Mouse (Mus musculus): ENCODE measurements at regions not wholly inside any gene's neighbourhood (a gene's known extent, or its start where the extent isn't known, plus 50 kb on each side); places are given as distances from the start of the nearest gene placed in this dataset.

GRCm38 (mm10) chr5:64630582-64630981 lies 172.6 kb upstream of the Klf3 start:
- Histone ChIP-seq H3K27me3 (no peaks in the 10 kb centered on the region), H3K4me1 (replicated peaks) (peaks cover 12% of the 10 kb centered on the region), H3K27ac (no peak overlapping the region), H3K4me3 (replicated peaks) (no peak overlapping the region), H3K36me3 (no peaks in the 10 kb centered on the region), H3K4me2 (no peak overlapping the region), H3K9me3 (no peaks in the 10 kb centered on the region), H3K9ac (replicated peaks) (no peak overlapping the region)
- ATAC-seq (ENCODE audit: insufficient number of reproducible peaks, insufficient read depth, low FRiP score, low TSS enrichment, low read depth): no peak
- WGBS: 93% methylated on average over 2 of the region's 2 CpGs

DNA sequence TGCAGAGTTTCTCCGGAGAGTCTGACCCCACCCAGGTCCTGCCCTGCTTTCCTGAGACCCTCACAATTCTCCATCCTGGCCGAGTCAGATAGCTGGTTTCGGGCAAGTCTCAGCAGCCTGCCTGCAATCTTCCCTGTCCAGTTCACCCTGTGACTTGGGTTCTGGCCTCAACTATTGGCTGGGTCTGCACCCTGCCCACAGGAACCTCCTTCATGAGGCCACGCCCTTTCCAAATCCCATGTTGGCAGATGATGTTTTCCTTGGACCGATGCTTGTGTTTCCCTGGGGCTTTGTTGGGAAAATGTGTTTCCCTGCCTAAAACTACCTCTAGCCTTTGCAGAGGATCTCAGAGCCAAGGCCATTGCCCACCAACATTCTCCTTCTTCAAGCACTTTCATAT lies 171.0 kb upstream of the Klf3 start:
- WGBS: 88% methylated on average over 5 of the region's 5 CpGs
- no peaks in the 10 kb centered on the region for H3K4me1 ChIP-seq (replicated peaks)
- no peaks in the 10 kb centered on the region for H3K36me3 ChIP-seq
- no peak overlapping the region for H3K27ac ChIP-seq
- no peak overlapping the region for H3K4me2 ChIP-seq
- H3K9ac ChIP-seq (replicated peaks): no peak overlapping the region
- H3K4me3 ChIP-seq (replicated peaks): no peak overlapping the region
- no peaks in the 10 kb centered on the region for H3K9me3 ChIP-seq
- H3K27me3 ChIP-seq: no peaks in the 10 kb centered on the region
- ATAC-seq (ENCODE audit: insufficient number of reproducible peaks, insufficient read depth, low FRiP score, low TSS enrichment, low read depth): no peak

DNA sequence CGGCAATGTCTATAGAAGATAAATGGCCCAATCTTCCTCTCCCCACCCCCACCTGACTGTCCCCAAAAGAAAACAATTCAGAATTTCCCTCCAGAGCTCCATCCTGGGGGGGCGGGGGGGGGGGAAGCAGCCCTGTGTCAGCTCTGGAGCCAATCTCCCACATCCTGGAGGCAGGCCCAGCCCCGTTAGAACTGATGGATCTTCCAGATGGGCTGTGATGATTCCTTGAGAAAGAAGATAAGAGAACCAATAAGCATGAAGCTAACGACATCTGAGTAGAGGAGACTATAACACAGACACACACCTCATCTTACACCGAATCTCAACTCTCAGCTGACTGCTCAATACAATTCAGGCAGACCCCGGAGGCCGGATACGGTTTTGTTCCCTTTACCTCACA lies 169.2 kb upstream of the Klf3 start:
- ATAC-seq (ENCODE audit: insufficient number of reproducible peaks, insufficient read depth, low FRiP score, low TSS enrichment, low read depth): no peak
- H3K4me1 ChIP-seq (replicated peaks): no peaks in the 10 kb centered on the region
- no peak overlapping the region for H3K4me3 ChIP-seq (replicated peaks)
- H3K36me3 ChIP-seq: no peaks in the 10 kb centered on the region
- no peak overlapping the region for H3K9ac ChIP-seq (replicated peaks)
- H3K4me2 ChIP-seq: no peak overlapping the region
- H3K27me3 ChIP-seq: no peaks in the 10 kb centered on the region
- WGBS: 67% methylated on average over 8 of the region's 8 CpGs
- no peaks in the 10 kb centered on the region for H3K9me3 ChIP-seq
- no peak overlapping the region for H3K27ac ChIP-seq

DNA sequence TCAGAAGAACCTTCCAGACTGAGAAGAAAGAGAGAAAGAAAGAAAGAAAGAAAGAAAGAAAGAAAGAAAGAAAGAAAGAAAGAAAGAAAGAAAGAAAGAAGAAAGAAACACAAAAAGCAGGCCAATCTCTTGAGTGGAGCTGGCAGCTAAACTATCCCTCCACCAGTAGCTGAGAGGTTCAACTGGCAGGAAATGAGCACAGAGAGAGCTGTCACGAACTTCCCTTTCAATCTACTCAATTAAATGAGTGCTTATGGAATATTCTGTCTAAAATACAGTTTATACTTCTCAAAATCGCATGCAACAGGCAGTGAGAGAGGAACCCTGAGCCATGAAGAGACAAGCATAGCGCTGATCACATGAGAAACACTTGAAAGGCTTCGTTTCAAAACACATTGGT lies 168.5 kb upstream of the Klf3 start:
- Histone ChIP-seq H3K27ac (no peak overlapping the region), H3K4me1 (replicated peaks) (no peaks in the 10 kb centered on the region), H3K4me3 (replicated peaks) (no peak overlapping the region), H3K36me3 (no peaks in the 10 kb centered on the region), H3K4me2 (no peak overlapping the region), H3K27me3 (no peaks in the 10 kb centered on the region), H3K9me3 (no peaks in the 10 kb centered on the region), H3K9ac (replicated peaks) (no peak overlapping the region)
- ATAC-seq (ENCODE audit: insufficient number of reproducible peaks, insufficient read depth, low FRiP score, low TSS enrichment, low read depth): no peak
- WGBS: 82% methylated on average over 4 of the region's 4 CpGs

DNA sequence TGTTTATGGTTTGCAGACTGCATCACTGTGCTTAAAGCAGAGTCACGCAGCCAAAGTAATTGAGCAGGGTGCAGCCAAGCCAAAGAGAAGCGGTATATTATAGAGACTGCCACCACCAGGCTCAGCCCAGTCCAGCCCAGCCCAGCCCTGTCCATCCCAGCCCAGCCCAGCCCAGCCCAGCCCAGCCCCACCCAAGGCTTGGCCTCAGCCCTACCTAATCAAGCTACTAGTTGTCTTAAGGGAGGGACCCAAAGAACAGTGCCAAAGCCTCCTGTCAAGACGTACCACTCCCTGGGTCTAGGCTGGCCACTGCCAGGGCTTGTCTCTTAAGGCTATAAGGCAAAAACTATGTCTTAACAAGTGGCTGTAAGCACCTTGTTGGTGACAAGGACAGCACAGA lies 166.9 kb upstream of the Klf3 start:
- no peak for ATAC-seq (ENCODE audit: insufficient number of reproducible peaks, insufficient read depth, low FRiP score, low TSS enrichment, low read depth)
- Histone ChIP-seq H3K27me3 (no peaks in the 10 kb centered on the region), H3K27ac (no peak overlapping the region), H3K36me3 (no peaks in the 10 kb centered on the region), H3K9me3 (no peaks in the 10 kb centered on the region), H3K4me2 (no peak overlapping the region), H3K4me1 (replicated peaks) (no peaks in the 10 kb centered on the region), H3K4me3 (replicated peaks) (no peak overlapping the region), H3K9ac (replicated peaks) (no peak overlapping the region)
- WGBS: 93% methylated on average over 3 of the region's 3 CpGs

GRCm38 (mm10) chr5:64643584-64643983 lies 159.6 kb upstream of the Klf3 start:
- 94% methylated on average over 1 of the region's 1 CpGs for WGBS
- no peak overlapping the region for H3K4me3 ChIP-seq (replicated peaks)
- H3K27ac ChIP-seq: no peak overlapping the region
- H3K4me1 ChIP-seq (replicated peaks): peaks cover 16% of the 10 kb centered on the region
- H3K27me3 ChIP-seq: no peaks in the 10 kb centered on the region
- peaks cover 6% of the 10 kb centered on the region; the same call in 1 of the 2 replicates for H3K9me3 ChIP-seq
- H3K4me2 ChIP-seq: no peak overlapping the region
- no peak for ATAC-seq (ENCODE audit: insufficient number of reproducible peaks, insufficient read depth, low FRiP score, low TSS enrichment, low read depth)
- H3K9ac ChIP-seq (replicated peaks): no peak overlapping the region
- no peaks in the 10 kb centered on the region for H3K36me3 ChIP-seq

DNA sequence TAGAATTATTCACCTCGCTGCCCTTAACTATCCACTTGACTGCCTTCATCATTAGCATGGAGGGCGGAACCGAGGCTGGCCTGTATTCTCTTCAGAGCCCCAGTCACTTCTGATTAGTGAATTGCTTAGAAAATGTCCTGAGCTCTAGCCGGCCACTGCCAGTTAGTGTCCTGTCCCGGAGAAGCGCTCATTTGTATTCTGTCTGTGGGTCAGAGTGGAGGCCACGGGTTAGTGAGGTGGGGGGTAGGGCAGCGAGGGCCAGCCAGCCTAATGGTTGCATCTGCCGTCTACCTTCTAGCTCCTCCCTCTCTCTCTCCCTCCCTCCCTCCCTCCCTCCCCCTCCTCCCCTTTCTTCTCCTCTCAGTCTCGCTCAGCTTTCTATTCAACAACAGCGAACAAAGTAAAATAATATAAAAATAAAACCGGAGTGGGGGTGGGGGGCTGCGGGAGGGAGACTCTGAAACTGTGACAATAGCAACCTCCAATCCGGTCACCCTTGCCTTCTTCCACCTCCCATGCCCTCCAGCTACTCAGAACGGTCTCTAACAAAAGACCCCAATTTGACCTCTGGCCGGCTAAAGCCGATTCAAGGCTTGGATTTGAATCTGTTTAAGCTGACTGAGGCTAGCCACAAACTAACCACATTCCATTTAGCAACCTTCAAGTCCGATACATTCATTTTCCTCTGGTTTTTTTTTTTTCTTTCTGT lies 155.6 kb upstream of the Klf3 start:
- peak overlapping the region; percentile 29 for H3K4me3 ChIP-seq (replicated peaks)
- WGBS: 4% methylated on average over 18 of the region's 18 CpGs
- H3K9ac ChIP-seq (replicated peaks): peak overlapping the region; percentile 37; the same call in 1 of the 2 replicates
- H3K9me3 ChIP-seq: peaks cover 6% of the 10 kb centered on the region; the same call in 1 of the 2 replicates
- H3K36me3 ChIP-seq: no peaks in the 10 kb centered on the region
- H3K27me3 ChIP-seq: no peaks in the 10 kb centered on the region
- peak overlapping the region; percentile 74 for H3K27ac ChIP-seq
- peaks cover 26% of the 10 kb centered on the region for H3K4me1 ChIP-seq (replicated peaks)
- H3K4me2 ChIP-seq: peak overlapping the region; percentile 55
- peak; percentile 50; the same call in 1 of the 2 replicates for ATAC-seq (ENCODE audit: insufficient number of reproducible peaks, insufficient read depth, low FRiP score, low TSS enrichment, low read depth)

DNA sequence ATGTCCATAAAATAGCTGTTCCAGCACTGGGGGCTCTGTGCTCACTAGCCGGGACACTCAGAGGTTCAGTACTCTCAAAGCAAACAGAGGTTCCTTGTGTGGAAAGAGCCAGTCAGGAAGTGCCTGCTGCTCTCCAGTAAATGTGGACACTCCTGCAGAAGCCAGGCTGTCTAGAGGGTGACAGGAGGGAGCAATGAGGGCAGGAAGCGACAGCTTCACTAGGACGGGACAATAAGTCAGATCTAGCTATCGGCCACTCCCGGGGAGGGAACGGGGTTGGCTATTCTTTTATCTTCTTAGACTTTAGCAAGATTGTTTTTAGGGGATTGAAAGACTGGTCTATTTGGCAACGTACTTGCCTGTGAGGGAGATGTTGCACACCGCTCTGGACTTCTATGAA lies 154.7 kb upstream of the Klf3 start:
- peaks cover 6% of the 10 kb centered on the region; the same call in 1 of the 2 replicates for H3K9me3 ChIP-seq
- peaks cover 26% of the 10 kb centered on the region for H3K4me1 ChIP-seq (replicated peaks)
- 23% methylated on average over 8 of the region's 8 CpGs for WGBS
- H3K4me3 ChIP-seq (replicated peaks): no peak overlapping the region
- H3K27me3 ChIP-seq: no peaks in the 10 kb centered on the region
- peak overlapping the region; percentile 27; the same call in 1 of the 2 replicates for H3K4me2 ChIP-seq
- no peak overlapping the region; the same call in 1 of the 2 replicates for H3K9ac ChIP-seq (replicated peaks)
- ATAC-seq (ENCODE audit: insufficient number of reproducible peaks, insufficient read depth, low FRiP score, low TSS enrichment, low read depth): peak; percentile 75; the same call in 1 of the 2 replicates
- H3K27ac ChIP-seq: peak overlapping the region; percentile 87
- H3K36me3 ChIP-seq: no peaks in the 10 kb centered on the region

DNA sequence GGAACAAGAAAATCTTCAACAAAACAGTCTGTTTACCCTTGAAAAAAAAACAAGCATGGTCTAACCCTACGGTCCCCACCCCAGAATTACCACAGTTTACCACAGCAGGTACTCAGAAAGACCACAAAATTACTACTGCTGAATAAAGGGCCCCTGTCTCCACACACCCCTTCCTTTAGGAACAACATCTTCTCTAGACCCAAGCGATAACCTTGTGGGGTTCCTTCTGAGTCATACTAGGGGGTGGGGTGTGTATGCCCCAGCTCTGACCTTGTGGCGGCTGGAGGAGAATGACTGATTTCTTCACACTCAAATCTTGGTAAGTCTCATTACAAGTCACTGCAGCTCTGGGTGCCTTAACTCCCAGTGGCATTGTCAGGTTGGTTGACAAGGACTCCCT lies 151.8 kb upstream of the Klf3 start:
- H3K9ac ChIP-seq (replicated peaks): no peak overlapping the region
- no peak overlapping the region for H3K4me3 ChIP-seq (replicated peaks)
- peaks cover 30% of the 10 kb centered on the region for H3K4me1 ChIP-seq (replicated peaks)
- H3K9me3 ChIP-seq: no peaks in the 10 kb centered on the region
- no peaks in the 10 kb centered on the region for H3K36me3 ChIP-seq
- no peaks in the 10 kb centered on the region for H3K27me3 ChIP-seq
- ATAC-seq (ENCODE audit: insufficient number of reproducible peaks, insufficient read depth, low FRiP score, low TSS enrichment, low read depth): no peak
- 76% methylated on average over 3 of the region's 3 CpGs for WGBS
- H3K27ac ChIP-seq: no peak overlapping the region
- H3K4me2 ChIP-seq: no peak overlapping the region

- no peak for ATAC-seq (ENCODE audit: insufficient number of reproducible peaks, insufficient read depth, low FRiP score, low TSS enrichment, low read depth)
- peaks cover 12% of the 10 kb centered on the region for H3K4me1 ChIP-seq (replicated peaks)
- no peak overlapping the region for H3K4me2 ChIP-seq
- H3K27me3 ChIP-seq: no peaks in the 10 kb centered on the region
- no peak overlapping the region for H3K4me3 ChIP-seq (replicated peaks)
- no peaks in the 10 kb centered on the region for H3K36me3 ChIP-seq
- WGBS: 91% methylated on average over 5 of the region's 5 CpGs
- H3K9me3 ChIP-seq: no peaks in the 10 kb centered on the region
- no peak overlapping the region for H3K27ac ChIP-seq
- H3K9ac ChIP-seq (replicated peaks): no peak overlapping the region
Measured at GRCm38 (mm10) chr5:64653764-64654163, 149.4 kb upstream of the Klf3 start.

- Histone ChIP-seq H3K4me1 (replicated peaks) (0 out of 2 replicates have a peak, but pooled peaks cover 4% of the 10 kb centered on the region), H3K36me3 (no peaks in the 10 kb centered on the region), H3K4me3 (replicated peaks) (no peak overlapping the region), H3K4me2 (no peak overlapping the region), H3K27ac (no peak overlapping the region), H3K9ac (replicated peaks) (no peak overlapping the region), H3K9me3 (no peaks in the 10 kb centered on the region), H3K27me3 (no peaks in the 10 kb centered on the region)
- 59% methylated on average over 5 of the region's 5 CpGs for WGBS
- no peak for ATAC-seq (ENCODE audit: insufficient number of reproducible peaks, insufficient read depth, low FRiP score, low TSS enrichment, low read depth)
Measured at GRCm38 (mm10) chr5:64655286-64655685, 147.9 kb upstream of the Klf3 start.

DNA sequence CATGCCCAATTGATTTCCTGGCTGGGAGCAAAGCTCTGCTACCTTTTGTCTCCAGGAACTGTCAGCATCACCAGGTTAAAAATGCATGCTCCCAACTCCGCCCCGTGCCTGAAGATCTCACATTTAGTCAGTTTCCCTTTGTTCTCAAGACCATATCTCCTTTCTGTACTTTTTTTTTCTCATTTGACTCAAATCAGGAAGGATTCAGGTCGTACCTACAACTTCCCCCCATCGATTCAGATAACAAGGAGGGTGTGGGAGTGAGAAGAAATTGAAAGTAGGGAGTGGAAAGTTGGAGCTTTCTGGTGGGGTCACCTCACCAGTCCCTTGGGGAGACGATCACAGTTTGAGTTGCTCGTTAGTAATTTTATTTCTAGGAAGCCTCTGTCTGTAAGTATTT lies 141.2 kb upstream of the Klf3 start:
- Histone ChIP-seq H3K9ac (replicated peaks) (no peak overlapping the region), H3K4me2 (no peak overlapping the region), H3K4me1 (replicated peaks) (peaks cover 9% of the 10 kb centered on the region; the same call in 1 of the 2 replicates), H3K9me3 (no peaks in the 10 kb centered on the region), H3K27me3 (no peaks in the 10 kb centered on the region), H3K4me3 (replicated peaks) (no peak overlapping the region), H3K36me3 (no peaks in the 10 kb centered on the region), H3K27ac (no peak overlapping the region)
- 50% methylated on average over 6 of the region's 6 CpGs for WGBS
- no peak for ATAC-seq (ENCODE audit: insufficient number of reproducible peaks, insufficient read depth, low FRiP score, low TSS enrichment, low read depth)

All from limb, embryonic 12.5 days (tissue).